Mouse (Mus musculus) G1E (cell line): ENCODE measurements around the gene Hnrnpul2.

ENCODE experiments used
- CTCF ChIP-seq: IDR thresholded peaks from 2 replicates; pipeline ENCODE4 v1.5.1; 2012; ENCODE audit warnings: low read depth, low read length, inconsistent platforms, mixed read lengths
- TAL1 ChIP-seq: conservative IDR thresholded peaks from 2 replicates; pipeline ENCODE4 v1.6.1; 2012; ENCODE audit warnings: low read depth, low read length, inconsistent platforms, mixed read lengths

DNA sequence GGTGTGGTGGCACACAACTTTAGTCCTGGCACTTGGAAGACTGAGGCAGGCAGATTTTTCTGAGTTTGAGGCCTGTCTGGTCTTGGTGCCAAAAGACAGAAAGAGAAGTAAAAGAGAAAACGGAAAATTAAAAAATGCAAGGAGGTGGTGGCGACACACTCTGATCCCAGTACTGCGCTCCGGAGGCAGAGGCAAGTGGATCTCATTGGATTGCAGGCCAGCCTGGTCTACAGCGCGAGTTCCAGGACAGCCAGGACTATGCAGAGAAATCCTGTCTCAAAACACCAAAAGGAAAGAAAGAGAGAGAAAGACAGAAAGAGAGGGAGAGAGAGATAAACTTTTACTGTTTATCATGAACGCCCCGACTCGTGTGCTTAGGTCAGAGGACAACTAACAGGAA, 51.0 kb downstream of the Hnrnpul2 start:
- no peak for TF ChIP-seq CTCF
- TF ChIP-seq TAL1 = no peak
